Mouse (Mus musculus) forebrain, embryonic 13.5 days (tissue): ENCODE results near the gene AL732309.1. TPM values are rescaled to one million over a fixed set of nuclear protein-coding genes. Genes with fewer than 3 reads are reported as not detected.
A peak's percentile ranks its signal among the peaks of the same experiment; 100 is the strongest.
"Not testable (repeated sequence)": the region's sequence is repeated elsewhere in the genome, so short reads cannot be mapped to it uniquely, and the experiment has no call there.

Source experiments
- ATAC-seq: fragments of 200-750 bp; cut with Nextera tagmentation; 2 replicates; pipeline ENCODE4 v1.8.0; 2017
- H3K27ac ChIP-seq: fragments of 300-500 bp; sonication (generic); 2 replicates; pipeline ENCODE4 v1.5.1; 2015; ENCODE audit warnings: inconsistent platforms, mild to moderate bottlenecking, moderate library complexity
- H3K27me3 ChIP-seq: fragments of 300-500 bp; sonication (generic); 2 replicates; pipeline ENCODE4 v1.6.1; 2015; ENCODE audit warnings: mild to moderate bottlenecking, inconsistent platforms
- H3K36me3 ChIP-seq: fragments of 300-500 bp; sonication (generic); 2 replicates; pipeline ENCODE4 v1.6.1; 2015; ENCODE audit warnings: mild to moderate bottlenecking, inconsistent platforms; ENCODE audit not compliant: poor library complexity, severe bottlenecking
- H3K4me1 ChIP-seq: fragments of 300-500 bp; sonication (generic); 2 replicates; pipeline ENCODE4 v1.6.1; 2015; ENCODE audit warnings: inconsistent platforms
- H3K4me2 ChIP-seq: fragments of 300-500 bp; sonication (generic); 2 replicates; pipeline ENCODE4 v1.6.1; 2015; ENCODE audit warnings: inconsistent platforms, mild to moderate bottlenecking, moderate library complexity
- H3K4me3 ChIP-seq: fragments of 300-500 bp; sonication (generic); 2 replicates; pipeline ENCODE4 v1.5.1; 2015; ENCODE audit warnings: mild to moderate bottlenecking, inconsistent platforms
- H3K9ac ChIP-seq: fragments of 300-500 bp; sonication (generic); 2 replicates; pipeline ENCODE4 v1.6.1; 2015; ENCODE audit warnings: mild to moderate bottlenecking, inconsistent platforms
- H3K9me3 ChIP-seq: fragments of 300-500 bp; sonication (generic); replicated peaks from 2 replicates; pipeline ENCODE4 v1.6.1; 2016; ENCODE audit warnings: inconsistent platforms
- WGBS: fragments of 180-500 bp; shearing (Covaris S2); methylation state at CpG from one replicate; pipeline ENCODE4 v1.1.7; 2015; 5-methylcytosine and 5-hydroxymethylcytosine counted together
- polyA plus RNA-seq: library from polyadenylated mRNA; unstranded; fragments of >200 nt; fragmentation: Nextera tagmentation; extraction: Ambion mirVana; gene quantifications from 2 replicates; pipeline ENCODE4 v1.2.1, GENCODE M21; 2015

AL732309.1 gene
- polyA plus RNA-seq, 1 experiment from 2014 or later = 4.4 TPM

- Histone ChIP-seq H3K4me2 (peak overlapping the region; percentile 99), H3K4me1 (peaks cover 66% of the 10 kb centered on the region), H3K36me3 (peaks cover 32% of the 10 kb centered on the region), H3K27ac (peak overlapping the region; percentile 25; the same call in 1 of the 2 replicates), H3K4me3 (peak overlapping the region; percentile 3; the same call in 1 of the 2 replicates), H3K9me3 (no peaks in the 10 kb centered on the region), H3K9ac (peak overlapping the region; percentile 55), H3K27me3 (peaks cover 22% of the 10 kb centered on the region)
- 67% methylated on average over 6 of the region's 6 CpGs for WGBS
- no peak for ATAC-seq
These were observed 19.4 kb upstream of the AL732309.1 start for GRCm38 (mm10) chr2:25265897-25266656.

GRCm38 (mm10) chr2:25264851-25265250 is 18.2 kb upstream of the AL732309.1 start:
- no peak for ATAC-seq
- peaks cover 58% of the 10 kb centered on the region for H3K4me1 ChIP-seq

GRCm38 (mm10) chr2:25264286-25264660 is 17.6 kb upstream of the AL732309.1 start:
- no peak overlapping the region for H3K27ac ChIP-seq
- peaks cover 58% of the 10 kb centered on the region for H3K4me1 ChIP-seq
- WGBS = 78% methylated on average over 5 of the region's 5 CpGs
- peak overlapping the region; percentile 75; the same call in 1 of the 2 replicates for H3K9ac ChIP-seq
- peaks cover 16% of the 10 kb centered on the region for H3K36me3 ChIP-seq
- H3K4me2 ChIP-seq = peak overlapping the region; percentile 99
- ATAC-seq = no peak
- H3K4me3 ChIP-seq = peak overlapping the region; percentile 66
- peaks cover 22% of the 10 kb centered on the region for H3K27me3 ChIP-seq
- no peaks in the 10 kb centered on the region for H3K9me3 ChIP-seq

More at GRCm38 (mm10) chr2:25264851-25265250, 18.2 kb upstream of the AL732309.1 start:
- Histone ChIP-seq H3K4me2 (peak overlapping the region; percentile 99), H3K9ac (peak overlapping the region; percentile 35), H3K9me3 (no peaks in the 10 kb centered on the region), H3K27me3 (peaks cover 22% of the 10 kb centered on the region), H3K4me3 (peak overlapping the region; percentile 66; the same call in 1 of the 2 replicates), H3K27ac (no peak overlapping the region), H3K36me3 (peaks cover 22% of the 10 kb centered on the region)
- WGBS = 73% methylated on average over 3 of the region's 3 CpGs

- Histone ChIP-seq H3K4me2 (peak overlapping the region; percentile 99), H3K4me3 (peak overlapping the region; percentile 66), H3K4me1 (peaks cover 58% of the 10 kb centered on the region), H3K27ac (no peak overlapping the region), H3K27me3 (peaks cover 22% of the 10 kb centered on the region), H3K9ac (peak overlapping the region; percentile 75), H3K36me3 (peaks cover 11% of the 10 kb centered on the region; the same call in 1 of the 2 replicates), H3K9me3 (no peaks in the 10 kb centered on the region)
- ATAC-seq = no peak
- WGBS = 25% methylated on average over 12 of the region's 12 CpGs
These were observed 17.1 kb upstream of the AL732309.1 start for GRCm38 (mm10) chr2:25263623-25264285.

GRCm38 (mm10) chr2:25262795-25263622 is 16.3 kb upstream of the AL732309.1 start:
- WGBS = under 1% methylated on average over 82 of the region's 82 CpGs
- no peak; the same call in 1 of the 2 replicates for ATAC-seq
- Histone ChIP-seq H3K27me3 (peaks cover 22% of the 10 kb centered on the region), H3K4me2 (peak overlapping the region; percentile 99), H3K27ac (0 out of 2 replicates have a peak overlapping the region, but pooled peaks have one; percentile 42), H3K36me3 (peaks cover 4% of the 10 kb centered on the region; the same call in 1 of the 2 replicates), H3K4me3 (peak overlapping the region; percentile 66), H3K9me3 (no peaks in the 10 kb centered on the region), H3K4me1 (peaks cover 56% of the 10 kb centered on the region), H3K9ac (peak overlapping the region; percentile 75)

- Histone ChIP-seq H3K4me1 (peaks cover 53% of the 10 kb centered on the region), H3K4me2 (peak within 1 kb of the TSS; percentile 99), H3K9me3 (no peaks in the 10 kb centered on the region), H3K4me3 (peak within 1 kb of the TSS; percentile 66), H3K27ac (0 out of 2 replicates have a peak within 1 kb of the TSS, but pooled peaks have one; percentile 44), H3K9ac (peak within 1 kb of the TSS; percentile 75), H3K36me3 (no peaks in the 10 kb centered on the region), H3K27me3 (peaks cover 22% of the 10 kb centered on the region)
- 0% methylated on average over 39 of the region's 39 CpGs for WGBS
- peak; percentile 100 for ATAC-seq
These were observed 15.7 kb upstream of the AL732309.1 start, which contains the start of gene Tprn for GRCm38 (mm10) chr2:25262291-25262767. Gene Tprn (plus strand): TSS chr2:25262618.

DNA sequence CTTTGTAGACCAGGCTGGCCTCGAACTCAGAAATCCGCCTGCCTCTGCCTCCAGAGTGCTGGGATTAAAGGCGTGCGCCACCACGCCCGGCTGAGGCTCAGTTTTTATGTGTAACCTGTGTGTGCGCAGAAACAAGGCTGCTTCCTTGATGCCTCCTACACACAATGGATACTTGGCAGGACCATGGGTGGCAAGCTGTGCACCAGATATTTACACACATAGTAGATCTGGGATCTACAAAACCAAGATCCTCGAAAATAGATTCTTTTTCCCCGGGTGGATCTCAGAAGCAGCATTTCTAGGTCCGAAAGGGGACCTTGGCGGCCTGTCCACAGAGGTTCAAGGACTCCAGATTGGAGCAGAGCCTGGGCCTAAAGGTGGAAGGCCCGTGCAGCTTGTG is 15.2 kb upstream of the AL732309.1 start:
- no peaks in the 10 kb centered on the region for H3K36me3 ChIP-seq
- H3K27ac ChIP-seq = 0 out of 2 replicates have a peak overlapping the region, but pooled peaks have one; percentile 44
- H3K4me1 ChIP-seq = peaks cover 52% of the 10 kb centered on the region
- ATAC-seq = peak; percentile 14; the same call in 1 of the 2 replicates
- no peaks in the 10 kb centered on the region for H3K9me3 ChIP-seq
- 49% methylated on average over 12 of the region's 12 CpGs for WGBS
- peak overlapping the region; percentile 60 for H3K9ac ChIP-seq
- peak overlapping the region; percentile 66 for H3K4me3 ChIP-seq
- peak overlapping the region; percentile 99 for H3K4me2 ChIP-seq
- H3K27me3 ChIP-seq = peaks cover 22% of the 10 kb centered on the region

- Histone ChIP-seq H3K27me3 (peaks cover 10% of the 10 kb centered on the region), H3K9ac (no peak overlapping the region), H3K36me3 (no peaks in the 10 kb centered on the region), H3K27ac (no peak overlapping the region), H3K9me3 (no peaks in the 10 kb centered on the region), H3K4me3 (no peak overlapping the region), H3K4me2 (no peak overlapping the region), H3K4me1 (peaks cover 42% of the 10 kb centered on the region)
- 43% methylated on average over 2 of the region's 2 CpGs for WGBS
- no peak for ATAC-seq
These were observed 12.2 kb upstream of the AL732309.1 start for GRCm38 (mm10) chr2:25258887-25259286.

DNA sequence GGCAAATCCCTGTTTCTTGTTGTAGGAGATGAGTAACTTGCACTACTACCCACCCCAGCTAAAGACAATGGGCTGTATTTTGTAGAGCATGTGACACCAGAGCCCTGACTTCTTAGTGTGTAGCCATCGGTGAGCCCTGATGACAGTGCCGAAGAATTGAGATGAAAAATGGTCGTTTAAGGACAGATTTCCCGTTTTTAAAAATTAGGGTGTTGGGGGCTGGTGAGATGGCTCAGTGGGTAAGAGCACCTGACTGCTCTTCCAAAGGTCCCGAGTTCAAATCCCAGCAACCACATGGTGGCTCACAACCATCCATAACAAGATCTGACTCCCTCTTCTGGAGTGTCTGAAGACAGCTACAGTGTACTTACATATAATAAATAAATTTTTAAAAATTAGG is 10.6 kb upstream of the AL732309.1 start:
- H3K9ac ChIP-seq, H3K27me3 ChIP-seq, ATAC-seq, H3K4me2 ChIP-seq, H3K27ac ChIP-seq, H3K9me3 ChIP-seq, H3K36me3 ChIP-seq, H3K4me3 ChIP-seq: not testable (repeated sequence)
- WGBS = 86% methylated on average over 5 of the region's 5 CpGs
- peaks cover 32% of the 10 kb centered on the region for H3K4me1 ChIP-seq

GRCm38 (mm10) chr2:25256443-25257109 is 9.9 kb upstream of the AL732309.1 start:
- WGBS = 63% methylated on average over 12 of the region's 12 CpGs
- Histone ChIP-seq H3K4me2 (peak overlapping the region; percentile 83), H3K9ac (peak overlapping the region; percentile 91), H3K4me3 (peak overlapping the region; percentile 98), H3K4me1 (peaks cover 27% of the 10 kb centered on the region), H3K36me3 (peaks cover 12% of the 10 kb centered on the region)
- H3K9me3 ChIP-seq, H3K27me3 ChIP-seq, ATAC-seq, H3K27ac ChIP-seq: not testable (repeated sequence)

DNA sequence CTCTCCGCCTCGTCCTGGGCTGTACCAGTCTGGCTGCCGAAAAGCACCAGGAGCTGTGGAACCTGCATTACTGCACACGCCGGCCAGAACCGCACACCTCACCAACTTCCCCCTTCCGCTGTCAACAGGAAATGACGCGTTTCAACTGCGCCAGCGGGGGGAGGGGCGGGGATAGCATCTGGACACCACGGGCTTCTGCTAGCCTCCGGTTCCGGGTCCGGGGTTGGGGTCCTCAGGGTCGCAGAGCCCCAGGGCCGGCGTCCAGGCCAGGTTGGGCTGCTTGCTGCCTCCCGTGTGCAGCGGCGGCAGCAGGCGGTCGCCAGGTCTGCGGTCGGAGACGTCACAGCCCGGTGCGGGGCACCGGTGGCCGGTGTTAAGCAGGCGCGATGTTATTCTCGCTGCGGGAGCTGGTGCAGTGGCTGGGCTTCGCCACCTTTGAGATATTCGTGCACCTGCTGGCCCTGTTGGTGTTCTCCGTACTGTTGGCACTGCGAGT is 8.7 kb upstream of the AL732309.1 start, which contains the start of gene Tmem203:
Gene Tmem203 (plus strand): TSS at position 156 of the 496 bp plus-strand sequence.
- H3K27ac ChIP-seq = peak within 1 kb of the TSS; percentile 80
- peaks cover 26% of the 10 kb centered on the region for H3K4me1 ChIP-seq
- H3K9ac ChIP-seq = peak within 1 kb of the TSS; percentile 91
- H3K36me3 ChIP-seq = peaks cover 24% of the 10 kb centered on the region
- no peaks in the 10 kb centered on the region for H3K27me3 ChIP-seq
- H3K4me3 ChIP-seq = peak within 1 kb of the TSS; percentile 98
- H3K4me2 ChIP-seq = peak within 1 kb of the TSS; percentile 83
- ATAC-seq = peak; percentile 92
- no peaks in the 10 kb centered on the region for H3K9me3 ChIP-seq
- WGBS = under 1% methylated on average over 39 of the region's 39 CpGs
